Mouse (Mus musculus): ENCODE data around the gene Ficd. TPM values are rescaled to one million over a fixed set of nuclear protein-coding genes. Genes with fewer than 3 reads are reported as not detected.

Ficd gene
- total RNA-seq, 2 experiments from 2014 or later: 7.1 to 7.8 TPM

- no peak overlapping the region for H3K27ac ChIP-seq
- H3K4me3 ChIP-seq: no peak overlapping the region
- no peak for DNase-seq
- TF ChIP-seq CTCF (IDR thresholded peaks at IDR 0.05): no peak
- intact Hi-C loops (cut with DNase I): no loop called here
Observed at GRCm38 (mm10) chr5:113719221-113719661, 16.4 kb upstream of the Ficd start.

GRCm38 (mm10) chr5:113722224-113723013 is 13.2 kb upstream of the Ficd start:
- DNase-seq: no peak
- peak; percentile 38 for TF ChIP-seq CTCF (IDR thresholded peaks at IDR 0.05)
- Histone ChIP-seq H3K27ac (no peak overlapping the region), H3K4me3 (no peak overlapping the region)
- intact Hi-C loops (cut with DNase I): no loop called here

- DNase-seq: no peak
- no peak overlapping the region for H3K4me3 ChIP-seq
Observed at GRCm38 (mm10) chr5:113723567-113724237, 11.9 kb upstream of the Ficd start.

GRCm38 (mm10) chr5:113724446-113724845 is 11.2 kb upstream of the Ficd start, which contains the start of gene 1700069L16Rik:
TSS of gene 1700069L16Rik (minus strand) at chr5:113724772.
- intact Hi-C loops (cut with DNase I): loop anchor here (1.0 to 2.0 kb wide), 3 partner anchors 138 to 358 kb away; no protein-coding TSS in a partner anchor
- Histone ChIP-seq H3K27ac (no peak within 1 kb of the TSS), H3K4me3 (no peak within 1 kb of the TSS)
- TF ChIP-seq CTCF (IDR thresholded peaks at IDR 0.05): peak; percentile 91
- DNase-seq: peak; percentile 82

More at GRCm38 (mm10) chr5:113723567-113724237, 11.9 kb upstream of the Ficd start:
- no peak for TF ChIP-seq CTCF (IDR thresholded peaks at IDR 0.05)
- intact Hi-C loops (cut with DNase I): loop anchor here (1.0 to 2.0 kb wide), 3 partner anchors 137 to 357 kb away; no protein-coding TSS in a partner anchor
- no peak overlapping the region for H3K27ac ChIP-seq

- intact Hi-C loops (cut with DNase I): loop anchor here (2.0 kb wide), 2 partner anchors 139 to 359 kb away; no protein-coding TSS in a partner anchor
- no peak for DNase-seq
- Histone ChIP-seq H3K27ac (no peak overlapping the region), H3K4me3 (no peak overlapping the region)
- TF ChIP-seq CTCF (IDR thresholded peaks at IDR 0.05): no peak
Observed at GRCm38 (mm10) chr5:113725417-113725816, 10.2 kb upstream of the Ficd start.

- Histone ChIP-seq H3K4me3 (no peak overlapping the region), H3K27ac (no peak overlapping the region)
- no peak for TF ChIP-seq CTCF (IDR thresholded peaks at IDR 0.05)
- DNase-seq: no peak
- intact Hi-C loops (cut with DNase I): no loop called here
Observed at GRCm38 (mm10) chr5:113726618-113727017, 9.0 kb upstream of the Ficd start.

- no peak for TF ChIP-seq CTCF (IDR thresholded peaks at IDR 0.05)
- intact Hi-C loops (cut with DNase I): no loop called here
- Histone ChIP-seq H3K4me3 (no peak overlapping the region), H3K27ac (no peak overlapping the region)
- DNase-seq: no peak
Observed at GRCm38 (mm10) chr5:113727238-113727637, 8.4 kb upstream of the Ficd start.

- DNase-seq: no peak
- intact Hi-C loops (cut with DNase I): no loop called here
- H3K4me3 ChIP-seq: no peak overlapping the region
- TF ChIP-seq CTCF (IDR thresholded peaks at IDR 0.05): no peak
- no peak overlapping the region for H3K27ac ChIP-seq
Observed at GRCm38 (mm10) chr5:113728011-113728410, 7.6 kb upstream of the Ficd start.

GRCm38 (mm10) chr5:113728691-113729090 is 6.9 kb upstream of the Ficd start:
- Histone ChIP-seq H3K4me3 (no peak overlapping the region), H3K27ac (no peak overlapping the region)
- TF ChIP-seq CTCF (IDR thresholded peaks at IDR 0.05): no peak
- no peak for DNase-seq
- intact Hi-C loops (cut with DNase I): no loop called here

GRCm38 (mm10) chr5:113730641-113731121 is 4.9 kb upstream of the Ficd start:
- Histone ChIP-seq H3K4me3 (no peak overlapping the region), H3K27ac (no peak overlapping the region)
- no peak for TF ChIP-seq CTCF (IDR thresholded peaks at IDR 0.05)
- intact Hi-C loops (cut with DNase I): no loop called here
- no peak for DNase-seq

GRCm38 (mm10) chr5:113731174-113731573 is 4.4 kb upstream of the Ficd start:
- no peak overlapping the region for H3K4me3 ChIP-seq
- no peak for TF ChIP-seq CTCF (IDR thresholded peaks at IDR 0.05)
- intact Hi-C loops (cut with DNase I): no loop called here
- no peak overlapping the region for H3K27ac ChIP-seq
- no peak for DNase-seq

GRCm38 (mm10) chr5:113732182-113732581 is 3.4 kb upstream of the Ficd start:
- Histone ChIP-seq H3K4me3 (no peak overlapping the region), H3K27ac (no peak overlapping the region)
- TF ChIP-seq CTCF (IDR thresholded peaks at IDR 0.05): peak; percentile 75
- intact Hi-C loops (cut with DNase I): no loop called here
- peak; percentile 59 for DNase-seq

GRCm38 (mm10) chr5:113734376-113734775 is 1.2 kb upstream of the Ficd start:
- no peak for TF ChIP-seq CTCF (IDR thresholded peaks at IDR 0.05)
- Histone ChIP-seq H3K27ac (no peak overlapping the region), H3K4me3 (no peak overlapping the region)
- DNase-seq: no peak
- intact Hi-C loops (cut with DNase I): no loop called here

All from gastrocnemius, adult 2 months (tissue).